Mouse (Mus musculus): ENCODE data around the gene Adgrg5. TPM values are rescaled to one million over a fixed set of nuclear protein-coding genes. Genes with fewer than 3 reads are reported as not detected.

The Adgrg5 gene
- total RNA-seq, 2 experiments from 2014 or later = not detected

GRCm38 (mm10) chr8:94986676-94987075 lies 63.2 kb downstream of the Adgrg5 start:
- intact Hi-C loops (cut with DNase I) = no loop called here
- DNase-seq (ENCODE audit: low spot score in 2 of 2) = peak; percentile 41 to 70

GRCm38 (mm10) chr8:94987553-94987952 lies 64.1 kb downstream of the Adgrg5 start:
- intact Hi-C loops (cut with DNase I) = no loop called here

GRCm38 (mm10) chr8:94988619-94989018 lies 65.1 kb downstream of the Adgrg5 start:
- intact Hi-C loops (cut with DNase I) = no loop called here
- DNase-seq (ENCODE audit: low spot score in 2 of 2) = no peak

More at GRCm38 (mm10) chr8:94987553-94987952, 64.1 kb downstream of the Adgrg5 start:
- DNase-seq (ENCODE audit: low spot score in 2 of 2) = no peak

GRCm38 (mm10) chr8:94989711-94990110 lies 66.2 kb downstream of the Adgrg5 start:
- intact Hi-C loops (cut with DNase I) = no loop called here
- DNase-seq (ENCODE audit: low spot score in 2 of 2) = no peak

- intact Hi-C loops (cut with DNase I) = no loop called here
- no peak for DNase-seq (ENCODE audit: low spot score in 2 of 2)
These were observed 67.3 kb downstream of the Adgrg5 start for GRCm38 (mm10) chr8:94990598-94991453.

- intact Hi-C loops (cut with DNase I) = no loop called here
- no peak for DNase-seq (ENCODE audit: low spot score in 2 of 2)
These were observed 68.0 kb downstream of the Adgrg5 start for GRCm38 (mm10) chr8:94991454-94991994.

GRCm38 (mm10) chr8:94992010-94992409 lies 68.5 kb downstream of the Adgrg5 start:
- intact Hi-C loops (cut with DNase I) = no loop called here
- no peak for DNase-seq (ENCODE audit: low spot score in 2 of 2)

GRCm38 (mm10) chr8:94992534-94992933 lies 69.0 kb downstream of the Adgrg5 start:
- peak; percentile 72 to 73 for DNase-seq (ENCODE audit: low spot score in 2 of 2)
- intact Hi-C loops (cut with DNase I) = no loop called here

Other genes starting within 250 kb of the Adgrg5 start
- gene Pllp, start 227.4 kb upstream of the Adgrg5 start, total RNA-seq (2021) = 10 to 100 TPM; 32.1 to 44.9 TPM
- not detected for gene Ccl22, start 178.1 kb upstream of the Adgrg5 start, total RNA-seq (2021)
- 100 to 1,000 TPM; 664 to 689 TPM for gene Cx3cl1, start 151.7 kb upstream of the Adgrg5 start, total RNA-seq (2021)
- gene Ccl17, start 113.2 kb upstream of the Adgrg5 start, total RNA-seq (2021) = 10 to 100 TPM; 17.7 to 18.3 TPM
- 10 to 100 TPM; 77.1 to 81.3 TPM for gene Coq9, start 85.4 kb upstream of the Adgrg5 start, total RNA-seq (2021)
- 10 to 100 TPM; 73.9 to 76.7 TPM for gene Ciapin1, start 85.3 kb upstream of the Adgrg5 start, total RNA-seq (2021)
- 10 to 100 TPM; 52.0 to 60.5 TPM for gene Polr2c, start 66.2 kb upstream of the Adgrg5 start, total RNA-seq (2021)
- 10 to 100 TPM; 42.3 to 44.1 TPM for gene Dok4, start 47.4 kb upstream of the Adgrg5 start, total RNA-seq (2021)
- gene Ccdc102a, start 5.6 kb upstream of the Adgrg5 start, total RNA-seq (2021) = 1 to 10 TPM; 2.0 to 2.4 TPM
- gene Adgrg1, start 51.1 kb downstream of the Adgrg5 start, total RNA-seq (2021) = 100 to 1,000 TPM in 1 of 2 experiments, 10 to 100 TPM in 1; 93.3 to 110 TPM
- gene Adgrg3, start 94.0 kb downstream of the Adgrg5 start, total RNA-seq (2021) = under 1 TPM; 0.68 to 0.89 TPM
- gene Drc7, start 131.4 kb downstream of the Adgrg5 start, total RNA-seq (2021) = 1 to 10 TPM; 1.3 to 2.1 TPM
- gene Katnb1, start 157.5 kb downstream of the Adgrg5 start, total RNA-seq (2021) = 10 to 100 TPM; 43.9 to 47.2 TPM